Mouse (Mus musculus) liver, postnatal 0 days (tissue): ENCODE results near the gene Bach2. TPM values are rescaled to one million over a fixed set of nuclear protein-coding genes. Genes with fewer than 3 reads are reported as not detected.
A peak's percentile ranks its signal among the peaks of the same experiment; 100 is the strongest.

Experiments used
- ATAC-seq: fragments of 200-750 bp; cut with Nextera tagmentation; 2 replicates; pipeline ENCODE4 v1.8.0; 2017; ENCODE audit warnings: mild to moderate bottlenecking, moderate library complexity
- DNase-seq: peaks from one replicate; pipeline ENCODE4 v3.0.0-alpha.2; 2016
- H3K27ac ChIP-seq: fragments of 300-500 bp; sonication (generic); 2 replicates; pipeline ENCODE4 v1.5.1; 2014; ENCODE audit warnings: antibody characterized with exemption, moderate library complexity, mild to moderate bottlenecking, low read depth
- H3K27me3 ChIP-seq: fragments of 300-500 bp; sonication (generic); 2 replicates; pipeline ENCODE4 v1.6.1; 2014; ENCODE audit warnings: low read length, control low read depth, mixed read lengths; ENCODE audit not compliant: insufficient read depth
- H3K36me3 ChIP-seq: fragments of 300-500 bp; sonication (generic); replicated peaks from 2 replicates; pipeline ENCODE4 v1.6.1; 2014; ENCODE audit warnings: mild to moderate bottlenecking, control low read depth, low read length, moderate library complexity, mixed read lengths; ENCODE audit not compliant: insufficient read depth
- H3K4me1 ChIP-seq: fragments of 300-500 bp; sonication (generic); 2 replicates; pipeline ENCODE4 v1.6.1; 2014; ENCODE audit warnings: antibody characterized with exemption, mild to moderate bottlenecking, control low read depth; ENCODE audit not compliant: insufficient read depth
- H3K4me2 ChIP-seq: fragments of 300-500 bp; sonication (generic); 2 replicates; pipeline ENCODE4 v1.6.1; 2014; ENCODE audit warnings: low read depth, mild to moderate bottlenecking, low read length, moderate library complexity, mixed read lengths
- H3K4me3 ChIP-seq: fragments of 300-500 bp; sonication (generic); 2 replicates; pipeline ENCODE4 v1.5.1; 2014; ENCODE audit warnings: low read depth, low read length
- H3K9ac ChIP-seq: fragments of 300-500 bp; sonication (generic); replicated peaks from 2 replicates; pipeline ENCODE4 v1.6.1; 2014; ENCODE audit warnings: mild to moderate bottlenecking, moderate library complexity
- H3K9me3 ChIP-seq: fragments of 300-500 bp; sonication (generic); 2 replicates; pipeline ENCODE4 v1.6.1; 2016; ENCODE audit warnings: mild to moderate bottlenecking, control low read depth, low read length, mixed read lengths
- CTCF ChIP-seq: sonication (generic); IDR thresholded peaks from 2 replicates; pipeline ENCODE4 v1.5.1; 2016; ENCODE audit warnings: antibody characterized with exemption, low read depth
- EP300 ChIP-seq: IDR thresholded peaks from 2 replicates; pipeline ENCODE4 v1.6.1; 2016; ENCODE audit warnings: antibody characterized with exemption, low read depth, mild to moderate bottlenecking
- WGBS: fragments of 180-500 bp; shearing (Covaris S2); extraction: QIAGEN DNeasy Blood & Tissue Kit; methylation state at CpG from one replicate; pipeline ENCODE4 v1.1.7; 2014; ENCODE audit not compliant: insufficient replicate concordance; 5-methylcytosine and 5-hydroxymethylcytosine counted together
- polyA plus RNA-seq: library from polyadenylated mRNA; unstranded; fragments of >200 nt; fragmentation: Nextera tagmentation; extraction: Ambion mirVana; gene quantifications from 2 replicates; pipeline ENCODE4 v1.2.1, GENCODE M21; 2015

The Bach2 gene
- polyA plus RNA-seq, 1 experiment from 2014 or later: 4.3 TPM

DNA sequence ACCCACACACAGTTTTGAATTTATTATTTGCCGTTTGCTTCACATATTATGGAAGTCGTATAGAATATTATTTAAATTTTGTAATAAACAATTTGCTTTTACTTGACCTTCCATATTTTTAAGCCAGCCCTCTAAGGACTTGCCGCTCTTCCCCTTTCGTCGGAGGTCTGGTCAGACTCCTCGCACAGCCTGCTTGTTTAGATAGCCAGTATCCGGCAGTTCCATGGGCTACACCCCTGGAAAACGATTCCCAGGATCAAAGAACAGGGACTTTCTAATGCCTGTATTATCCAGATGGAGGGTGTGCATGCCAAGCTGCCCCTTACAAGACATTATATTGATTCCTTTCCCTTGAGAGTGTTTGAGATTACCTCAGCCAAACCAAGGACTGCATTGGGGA is 113.8 kb downstream of the Bach2 start:
- Histone ChIP-seq H3K27me3 (no peaks in the 10 kb centered on the region), H3K9ac (no peak overlapping the region), H3K4me2 (no peak overlapping the region), H3K4me1 (peaks cover 15% of the 10 kb centered on the region), H3K36me3 (no peaks in the 10 kb centered on the region), H3K4me3 (no peak overlapping the region), H3K9me3 (no peaks in the 10 kb centered on the region), H3K27ac (no peak overlapping the region)
- DNase-seq (no peak), ATAC-seq (no peak)
- TF ChIP-seq EP300 (no peak), CTCF (no peak)
- WGBS: 39% methylated on average over 8 of the region's 8 CpGs

DNA sequence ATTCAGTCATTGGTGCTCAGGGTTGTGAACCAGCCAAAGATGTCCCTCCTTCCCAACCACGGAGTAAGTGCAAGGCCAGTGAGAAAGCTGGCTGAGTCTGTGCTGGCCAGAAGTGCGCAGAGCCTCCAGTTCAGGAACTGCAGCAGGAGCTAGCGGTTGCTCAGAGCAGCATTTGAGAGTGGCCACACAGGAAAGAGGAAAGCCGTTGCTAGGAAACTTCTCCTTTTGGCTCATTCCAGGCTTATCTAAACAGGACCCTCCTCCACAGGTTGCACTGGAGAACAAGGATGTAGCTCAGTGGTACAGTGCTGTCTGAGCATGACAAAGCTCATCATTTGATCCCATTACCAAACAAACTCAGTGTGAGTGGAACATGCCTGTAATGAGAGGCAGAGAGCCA is 114.2 kb downstream of the Bach2 start:
- Histone ChIP-seq H3K4me1 (peaks cover 15% of the 10 kb centered on the region), H3K4me2 (no peak overlapping the region), H3K27me3 (no peaks in the 10 kb centered on the region), H3K4me3 (no peak overlapping the region), H3K27ac (no peak overlapping the region), H3K36me3 (no peaks in the 10 kb centered on the region), H3K9me3 (no peaks in the 10 kb centered on the region), H3K9ac (no peak overlapping the region)
- DNase-seq: no peak
- WGBS: 24% methylated on average over 4 of the region's 4 CpGs
- no peak for ATAC-seq
- TF ChIP-seq EP300 (no peak), CTCF (no peak)

DNA sequence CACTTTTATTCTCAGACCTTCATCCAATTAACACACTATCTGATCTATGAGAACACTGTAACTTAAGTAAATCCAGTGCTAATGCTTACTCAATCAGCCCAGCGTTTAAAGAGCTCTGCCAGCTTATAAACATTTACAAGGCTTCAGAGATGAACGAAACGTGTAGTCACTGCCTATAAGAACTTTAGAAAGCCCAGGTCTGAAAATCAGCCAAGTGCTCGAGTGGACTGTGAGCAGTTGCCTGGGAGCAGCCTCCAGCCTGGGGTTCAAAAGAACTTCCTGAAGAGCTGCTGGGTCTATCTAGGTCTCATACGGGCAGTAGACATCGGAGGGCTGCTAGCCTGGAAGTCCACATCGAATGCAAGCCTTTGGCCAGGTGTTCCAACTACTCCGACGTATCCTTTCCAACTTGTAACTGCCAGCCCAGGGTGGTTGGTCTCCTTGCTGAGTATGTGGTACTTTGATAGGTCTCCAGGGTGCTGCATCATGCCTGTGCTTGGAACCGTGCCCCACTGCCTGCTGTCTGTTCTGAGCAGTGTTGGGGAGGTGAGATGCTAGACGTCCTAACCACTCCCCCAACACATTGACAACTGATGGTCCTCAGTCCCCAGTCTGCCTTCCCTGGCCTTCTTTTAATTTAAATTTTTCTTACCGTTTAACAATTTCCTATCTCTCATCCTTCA is 117.5 kb downstream of the Bach2 start:
- no peak for TF ChIP-seq EP300
- no peak for TF ChIP-seq CTCF

DNA sequence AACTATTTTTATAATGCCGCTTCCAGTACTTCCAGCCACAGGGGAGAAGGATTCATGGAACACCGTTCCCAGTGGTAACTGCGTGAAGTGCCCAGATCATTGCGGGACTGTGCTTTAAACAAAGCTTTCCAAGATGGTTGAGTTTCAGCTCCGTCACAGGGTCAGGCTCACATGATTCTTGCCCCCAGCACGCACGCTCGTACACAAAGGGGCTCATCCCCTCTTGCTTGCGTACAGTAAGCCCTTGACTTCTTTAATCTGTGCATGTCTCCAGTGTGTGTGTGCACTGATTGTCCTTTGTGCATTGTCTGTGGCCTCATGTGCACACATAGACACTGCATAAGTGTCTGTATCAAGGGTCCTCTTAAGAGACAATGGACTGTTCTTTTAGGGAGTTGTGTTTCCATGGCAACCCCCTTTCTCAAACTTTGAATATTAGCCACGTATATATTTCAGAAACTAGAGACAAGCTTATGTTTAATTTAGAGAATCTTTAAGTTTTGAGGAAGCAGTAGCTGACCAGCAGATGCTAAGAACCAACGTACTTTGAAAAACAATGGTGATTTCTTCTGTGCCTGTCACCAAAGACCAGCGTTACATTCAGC is 119.5 kb downstream of the Bach2 start:
- H3K4me2 ChIP-seq: no peak overlapping the region
- ATAC-seq: no peak
- 69% methylated on average over 12 of the region's 12 CpGs for WGBS
- H3K36me3 ChIP-seq: no peaks in the 10 kb centered on the region
- no peaks in the 10 kb centered on the region for H3K9me3 ChIP-seq
- H3K4me3 ChIP-seq: no peak overlapping the region
- no peak overlapping the region for H3K9ac ChIP-seq
- no peak for DNase-seq
- no peaks in the 10 kb centered on the region for H3K27me3 ChIP-seq
- H3K27ac ChIP-seq: no peak overlapping the region
- TF ChIP-seq EP300 (no peak), CTCF (no peak)
- peaks cover 5% of the 10 kb centered on the region for H3K4me1 ChIP-seq

More for the DNA sequence above, 117.5 kb downstream of the Bach2 start:
- Histone ChIP-seq H3K9me3 (no peaks in the 10 kb centered on the region), H3K4me1 (peaks cover 18% of the 10 kb centered on the region), H3K27ac (no peak overlapping the region), H3K4me2 (no peak overlapping the region), H3K4me3 (no peak overlapping the region), H3K36me3 (no peaks in the 10 kb centered on the region), H3K27me3 (no peaks in the 10 kb centered on the region), H3K9ac (no peak overlapping the region)
- 60% methylated on average over 12 of the region's 12 CpGs for WGBS
- no peak for DNase-seq
- no peak for ATAC-seq

DNA sequence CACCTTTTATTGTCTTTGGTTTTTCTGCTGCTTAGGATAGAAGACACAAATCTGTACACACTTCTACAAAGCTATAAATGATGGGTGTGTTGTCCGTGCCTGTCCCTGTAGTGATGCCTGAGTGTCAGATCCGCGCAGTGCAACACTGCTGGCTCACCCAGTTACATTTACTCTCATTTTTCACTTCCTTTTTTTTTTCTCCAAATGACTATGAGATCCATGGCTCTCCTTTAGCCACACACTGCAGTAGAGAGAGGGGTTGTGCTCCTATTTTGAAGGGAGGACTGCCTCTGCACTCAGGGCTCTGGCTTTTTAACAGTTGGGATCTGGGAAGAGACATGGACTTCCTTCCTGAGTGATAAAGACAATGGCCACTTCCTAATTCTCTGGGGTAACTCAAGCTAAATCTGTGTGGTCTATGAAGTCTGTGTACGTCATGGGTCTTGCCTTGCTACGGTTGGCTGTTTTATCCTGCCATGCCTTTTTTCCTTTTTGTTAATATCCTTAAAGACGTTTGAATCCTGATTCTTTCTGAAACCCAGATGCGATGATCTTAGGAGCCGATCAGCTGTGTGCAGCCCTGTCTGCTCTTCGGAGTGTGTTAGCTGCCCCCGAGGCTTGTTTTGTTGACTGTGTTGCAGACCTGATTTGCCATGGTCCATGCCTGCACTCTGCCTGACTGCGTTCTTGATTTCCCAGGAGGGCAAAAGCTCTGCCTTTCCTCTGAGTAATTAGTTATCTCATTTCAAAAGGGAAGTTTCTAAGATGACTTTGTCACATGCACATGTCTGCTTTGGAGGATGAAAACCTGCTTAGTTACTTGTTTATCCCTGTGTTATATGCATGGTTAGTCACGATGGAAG is 120.2 kb downstream of the Bach2 start:
- no peaks in the 10 kb centered on the region for H3K36me3 ChIP-seq
- peaks cover 4% of the 10 kb centered on the region; the same call in 1 of the 2 replicates for H3K4me1 ChIP-seq
- H3K9me3 ChIP-seq: no peaks in the 10 kb centered on the region
- WGBS: 36% methylated on average over 12 of the region's 12 CpGs
- H3K27me3 ChIP-seq: no peaks in the 10 kb centered on the region
- H3K9ac ChIP-seq: no peak overlapping the region
- H3K27ac ChIP-seq: no peak overlapping the region
- peak; percentile 19; the same call in 1 of the 2 replicates for ATAC-seq
- no peak for DNase-seq
- no peak overlapping the region for H3K4me2 ChIP-seq
- no peak for TF ChIP-seq CTCF
- TF ChIP-seq EP300: no peak
- no peak overlapping the region for H3K4me3 ChIP-seq

DNA sequence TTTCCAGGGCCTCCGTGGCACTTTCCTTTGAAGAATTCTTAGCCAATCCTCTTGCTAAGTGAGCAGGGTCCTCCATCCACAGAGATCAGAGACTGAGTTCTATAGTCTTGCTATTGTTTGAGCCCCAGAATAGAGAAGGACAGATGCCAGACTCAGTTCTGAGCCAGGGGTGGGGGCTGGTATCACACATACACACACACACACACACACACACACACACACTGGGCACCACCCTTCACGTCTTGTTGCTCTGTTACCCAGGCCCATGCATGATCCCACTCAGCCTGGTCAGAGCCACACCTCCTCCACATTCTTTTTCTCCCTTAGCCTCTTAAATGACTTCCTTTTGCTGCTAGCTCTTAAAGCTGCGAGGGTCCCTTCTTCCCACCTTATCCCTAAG is 121.0 kb downstream of the Bach2 start:
- no peak overlapping the region for H3K4me3 ChIP-seq
- no peak overlapping the region for H3K4me2 ChIP-seq
- TF ChIP-seq CTCF (no peak), EP300 (no peak)
- no peaks in the 10 kb centered on the region for H3K36me3 ChIP-seq
- H3K9me3 ChIP-seq: no peaks in the 10 kb centered on the region
- DNase-seq (no peak), ATAC-seq (no peak)
- H3K9ac ChIP-seq: no peak overlapping the region
- H3K27me3 ChIP-seq: no peaks in the 10 kb centered on the region
- WGBS: 68% methylated on average over 3 of the region's 3 CpGs
- peaks cover 4% of the 10 kb centered on the region; the same call in 1 of the 2 replicates for H3K4me1 ChIP-seq
- H3K27ac ChIP-seq: no peak overlapping the region
